Mouse (Mus musculus) embryonic facial prominence, embryonic 11.5 days (tissue): ENCODE results near the gene Bckdhb. TPM values are rescaled to one million over a fixed set of nuclear protein-coding genes. Genes with fewer than 3 reads are reported as not detected.

ENCODE experiments used
- polyA plus RNA-seq: library from polyadenylated mRNA; unstranded; fragments of >200 nt; fragmentation: Nextera tagmentation; extraction: Ambion mirVana; gene quantifications from 2 replicates; pipeline ENCODE4 v1.2.1, GENCODE M21; 2014

Bckdhb gene
- polyA plus RNA-seq, 1 experiment from 2014 or later, result 83.8 TPM

Other genes starting within 250 kb of the Bckdhb start
- gene Elovl4, start 118.9 kb upstream of the Bckdhb start, polyA plus RNA-seq, result 32.0 and 34.7 TPM in 2 replicates
- 50.3 and 55.1 TPM in 2 replicates for gene Ttk, start 90.5 kb upstream of the Bckdhb start, polyA plus RNA-seq